Mouse (Mus musculus): Measurements from ENCODE around the gene Lap3. TPM values are rescaled to one million over a fixed set of nuclear protein-coding genes. Genes with fewer than 3 reads are reported as not detected.

Lap3 gene
- polyA plus RNA-seq, 1 experiment from 2014 or later: 80.4 TPM

- ATAC-seq (ENCODE audit: insufficient number of reproducible peaks, insufficient read depth, low FRiP score, low TSS enrichment): no peak
- Histone ChIP-seq H3K4me3 (no peak overlapping the region), H3K9ac (no peak overlapping the region), H3K4me2 (replicated peaks) (no peak overlapping the region), H3K4me1 (peaks cover 5% of the 10 kb centered on the region; the same call in 1 of the 2 replicates), H3K27me3 (no peaks in the 10 kb centered on the region), H3K27ac (no peak overlapping the region), H3K36me3 (peaks cover 51% of the 10 kb centered on the region), H3K9me3 (no peaks in the 10 kb centered on the region)
- WGBS: 95% methylated on average over 4 of the region's 4 CpGs
Observed at GRCm38 (mm10) chr5:45526338-45526737, 33.2 kb downstream of the Lap3 start.

- WGBS: 89% methylated on average over 3 of the region's 3 CpGs
- Histone ChIP-seq H3K4me2 (replicated peaks) (no peak overlapping the region), H3K4me3 (no peak overlapping the region), H3K9ac (no peak overlapping the region), H3K9me3 (no peaks in the 10 kb centered on the region), H3K27me3 (no peaks in the 10 kb centered on the region), H3K36me3 (peaks cover 44% of the 10 kb centered on the region), H3K4me1 (no peaks in the 10 kb centered on the region; the same call in 1 of the 2 replicates), H3K27ac (no peak overlapping the region)
- ATAC-seq (ENCODE audit: insufficient number of reproducible peaks, insufficient read depth, low FRiP score, low TSS enrichment): no peak
Observed at GRCm38 (mm10) chr5:45529696-45530095, 36.5 kb downstream of the Lap3 start.

- no peak overlapping the region; the same call in 1 of the 2 replicates for H3K4me2 ChIP-seq (replicated peaks)
- ATAC-seq (ENCODE audit: insufficient number of reproducible peaks, insufficient read depth, low FRiP score, low TSS enrichment): peak; percentile 74; the same call in 1 of the 2 replicates
- no peak overlapping the region for H3K9ac ChIP-seq
- H3K4me3 ChIP-seq: no peak overlapping the region
- no peaks in the 10 kb centered on the region; the same call in 1 of the 2 replicates for H3K4me1 ChIP-seq
- 7% methylated on average over 16 of the region's 17 CpGs for WGBS
- peaks cover 3% of the 10 kb centered on the region; the same call in 1 of the 2 replicates for H3K36me3 ChIP-seq
- no peaks in the 10 kb centered on the region for H3K9me3 ChIP-seq
- no peak overlapping the region for H3K27ac ChIP-seq
- H3K27me3 ChIP-seq: no peaks in the 10 kb centered on the region
Observed at GRCm38 (mm10) chr5:45534319-45535098, 41.3 kb downstream of the Lap3 start.

GRCm38 (mm10) chr5:45535177-45535576, 42.0 kb downstream of the Lap3 start:
- Histone ChIP-seq H3K36me3 (peaks cover 3% of the 10 kb centered on the region; the same call in 1 of the 2 replicates), H3K4me2 (replicated peaks) (no peak overlapping the region), H3K4me3 (no peak overlapping the region), H3K9ac (no peak overlapping the region), H3K27me3 (no peaks in the 10 kb centered on the region), H3K9me3 (no peaks in the 10 kb centered on the region), H3K4me1 (no peaks in the 10 kb centered on the region; the same call in 1 of the 2 replicates), H3K27ac (no peak overlapping the region)
- WGBS: 66% methylated on average over 4 of the region's 4 CpGs
- ATAC-seq (ENCODE audit: insufficient number of reproducible peaks, insufficient read depth, low FRiP score, low TSS enrichment): no peak

- WGBS: 57% methylated on average over 10 of the region's 10 CpGs
- Histone ChIP-seq H3K27ac (no peak overlapping the region), H3K9me3 (no peaks in the 10 kb centered on the region), H3K27me3 (no peaks in the 10 kb centered on the region), H3K4me3 (no peak overlapping the region), H3K4me1 (no peaks in the 10 kb centered on the region; the same call in 1 of the 2 replicates), H3K36me3 (no peaks in the 10 kb centered on the region), H3K4me2 (replicated peaks) (no peak overlapping the region), H3K9ac (no peak overlapping the region)
- ATAC-seq (ENCODE audit: insufficient number of reproducible peaks, insufficient read depth, low FRiP score, low TSS enrichment): no peak
Observed at GRCm38 (mm10) chr5:45539502-45539901, 46.3 kb downstream of the Lap3 start.

DNA sequence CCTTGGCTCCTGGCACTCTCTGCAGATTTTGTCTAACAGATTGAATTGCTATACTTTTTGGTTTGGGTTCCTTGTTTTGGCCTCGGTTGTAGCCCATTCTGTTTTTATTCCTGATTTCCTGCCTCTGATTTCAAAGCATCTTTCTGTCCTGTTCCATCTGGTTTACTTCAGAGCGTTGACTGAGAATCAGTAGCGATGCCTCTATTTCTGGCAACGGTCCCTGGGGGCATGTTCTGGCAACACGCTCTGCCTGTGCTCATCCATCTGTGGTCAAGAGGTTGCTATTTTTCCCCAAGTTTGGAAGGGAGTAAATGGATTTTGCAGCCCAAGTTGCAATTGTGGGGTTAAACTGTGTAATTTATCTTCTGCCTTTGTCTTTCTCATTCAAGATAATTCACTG, 50.2 kb downstream of the Lap3 start:
- Histone ChIP-seq H3K4me3 (no peak overlapping the region), H3K36me3 (no peaks in the 10 kb centered on the region), H3K27me3 (no peaks in the 10 kb centered on the region), H3K4me2 (replicated peaks) (no peak overlapping the region), H3K9ac (no peak overlapping the region), H3K27ac (no peak overlapping the region), H3K4me1 (no peaks in the 10 kb centered on the region), H3K9me3 (no peaks in the 10 kb centered on the region)
- 18% methylated on average over 5 of the region's 5 CpGs for WGBS
- no peak for ATAC-seq (ENCODE audit: insufficient number of reproducible peaks, insufficient read depth, low FRiP score, low TSS enrichment)

DNA sequence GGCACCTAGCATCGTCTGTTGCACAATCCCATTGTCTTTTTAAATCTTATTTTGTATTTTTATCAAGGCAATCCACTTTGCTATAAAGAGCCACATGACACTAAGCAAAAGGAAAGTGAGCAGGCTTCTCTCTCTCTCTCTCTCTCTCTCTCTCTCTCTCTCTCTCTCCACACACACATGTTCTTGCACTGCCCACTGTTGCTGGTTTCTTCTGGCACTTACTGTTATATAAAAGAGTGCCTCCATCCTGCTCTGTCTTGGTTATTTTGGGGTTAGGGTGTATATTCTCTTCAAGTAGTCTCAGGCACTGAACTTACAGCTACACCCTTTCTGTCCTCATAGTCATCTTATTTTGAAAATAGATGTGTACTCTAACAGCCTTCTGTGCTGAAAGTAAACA, 56.4 kb downstream of the Lap3 start:
- H3K4me1 ChIP-seq: no peaks in the 10 kb centered on the region
- no peak overlapping the region for H3K4me3 ChIP-seq
- H3K27ac ChIP-seq: no peak overlapping the region
- H3K36me3 ChIP-seq: no peaks in the 10 kb centered on the region
- 85% methylated on average over 1 of the region's 1 CpGs for WGBS
- no peaks in the 10 kb centered on the region for H3K9me3 ChIP-seq
- no peaks in the 10 kb centered on the region for H3K27me3 ChIP-seq
- no peak for ATAC-seq (ENCODE audit: insufficient number of reproducible peaks, insufficient read depth, low FRiP score, low TSS enrichment)
- no peak overlapping the region for H3K9ac ChIP-seq
- no peak overlapping the region for H3K4me2 ChIP-seq (replicated peaks)

Other genes starting within 250 kb of the Lap3 start
- 132 and 136 TPM in 2 replicates for gene Qdpr, start 43.1 kb upstream of the Lap3 start, polyA plus RNA-seq (2016; fragmentation: Nextera tagmentation; extraction: Ambion mirVana)
- gene Clrn2, start 39.6 kb upstream of the Lap3 start, polyA plus RNA-seq (2016; fragmentation: Nextera tagmentation; extraction: Ambion mirVana): not detected in 2 replicates
- gene Med28, start 26.9 kb downstream of the Lap3 start, polyA plus RNA-seq (2016; fragmentation: Nextera tagmentation; extraction: Ambion mirVana): 261 and 279 TPM in 2 replicates
- 0.78 and 1.1 TPM in 2 replicates for gene Fam184b, start 146.2 kb downstream of the Lap3 start, polyA plus RNA-seq (2016; fragmentation: Nextera tagmentation; extraction: Ambion mirVana)
- 56.8 and 58.3 TPM in 2 replicates for gene Ncapg, start 176.5 kb downstream of the Lap3 start, polyA plus RNA-seq (2016; fragmentation: Nextera tagmentation; extraction: Ambion mirVana)

Measured in embryonic facial prominence, embryonic 12.5 days (tissue).